Mouse (Mus musculus) liver, embryonic 14.5 days (tissue): ENCODE measurements around the gene Aldob. TPM values are rescaled to one million over a fixed set of nuclear protein-coding genes. Genes with fewer than 3 reads are reported as not detected.

ENCODE experiments used
- ATAC-seq: fragments of 200-750 bp; cut with Nextera tagmentation; 2 replicates; pipeline ENCODE4 v1.8.0; 2017; ENCODE audit warnings: moderate number of reproducible peaks, mild to moderate bottlenecking, moderate library complexity; ENCODE audit not compliant: insufficient read depth
- DNase-seq, 3 experiments: peaks; one replicate each; pipeline ENCODE4 v3.0.0-alpha.2; 2012 to 2013; ENCODE audit warnings: low read depth in 3 of 3, low spot score in 3 of 3
- H3K27ac ChIP-seq: fragments of 300-500 bp; sonication (generic); 2 replicates; pipeline ENCODE4 v1.5.1; 2014; ENCODE audit warnings: moderate library complexity, mild to moderate bottlenecking, control low read depth, inconsistent platforms
- H3K27me3 ChIP-seq: fragments of 300-500 bp; sonication (generic); 2 replicates; pipeline ENCODE4 v1.6.1; 2014; ENCODE audit warnings: mild to moderate bottlenecking, low read length, moderate library complexity; ENCODE audit not compliant: control insufficient read depth, insufficient read depth
- H3K36me3 ChIP-seq: fragments of 300-500 bp; sonication (generic); replicated peaks from 2 replicates; pipeline ENCODE4 v1.6.1; 2014; ENCODE audit warnings: low read depth; ENCODE audit not compliant: control insufficient read depth, insufficient read depth
- H3K4me1 ChIP-seq, 2 experiments: fragments of 200-500 bp in 1 of 2; fragments of 300-500 bp in 1 of 2; sonication (generic) in 1 of 2; replicated peaks; 2 replicates each; pipeline ENCODE4 v1.6.1; 2012 to 2014; ENCODE audit warnings: antibody characterized with exemption in 1 of 2, inconsistent platforms in 1 of 2, low read length in 1 of 2; ENCODE audit not compliant: control insufficient read depth in 2 of 2, insufficient read depth in 2 of 2
- H3K4me2 ChIP-seq: fragments of 300-500 bp; sonication (generic); 2 replicates; pipeline ENCODE4 v1.6.1; 2014; ENCODE audit warnings: low read depth, mild to moderate bottlenecking, control low read depth, moderate library complexity
- H3K4me3 ChIP-seq, 2 experiments: fragments of 200-500 bp in 1 of 2; fragments of 300-500 bp in 1 of 2; sonication (generic) in 1 of 2; 2 replicates each; pipeline ENCODE4 v1.5.1; 2012 to 2014; ENCODE audit warnings: low read depth in 2 of 2, low read length in 2 of 2, mild to moderate bottlenecking in 2 of 2, control low read depth in 1 of 2, inconsistent platforms in 1 of 2, moderate library complexity in 1 of 2; ENCODE audit not compliant: insufficient read depth in 1 of 2
- H3K9ac ChIP-seq: fragments of 300-500 bp; sonication (generic); replicated peaks from 2 replicates; pipeline ENCODE4 v1.6.1; 2014; ENCODE audit warnings: mild to moderate bottlenecking, control low read depth, moderate library complexity
- H3K9me3 ChIP-seq: fragments of 300-500 bp; sonication (generic); 2 replicates; pipeline ENCODE4 v1.6.1; 2016; ENCODE audit warnings: low read length, mixed read lengths; ENCODE audit not compliant: control insufficient read depth
- CTCF ChIP-seq: IDR thresholded peaks from 2 replicates; pipeline ENCODE4 v1.5.1; 2016; ENCODE audit warnings: antibody characterized with exemption, low read depth, control low read depth
- EP300 ChIP-seq: IDR thresholded peaks from 2 replicates; pipeline ENCODE4 v1.6.1; 2016; ENCODE audit warnings: antibody characterized with exemption, low read depth
- WGBS: fragments of 180-500 bp; shearing (Covaris S2); extraction: QIAGEN DNeasy Blood & Tissue Kit; methylation state at CpG from one replicate; pipeline ENCODE4 v1.1.7; 2014; ENCODE audit not compliant: insufficient replicate concordance; 5-methylcytosine and 5-hydroxymethylcytosine counted together
- polyA plus RNA-seq, 2 experiments: library from polyadenylated mRNA; depleted of rRNA in 1 of 2; stranded (reverse) in 1 of 2; unstranded in 1 of 2; fragments of >200 nt; fragmentation: Nextera tagmentation in 1 of 2; extraction: Ambion mirVana in 1 of 2; gene quantifications; 2 replicates each; pipeline versions ENCODE4 v1.2.1 to v1.2.3; 2012 to 2014

Aldob gene
- polyA plus RNA-seq (2012; rRNA removed) (88.5 and 103 TPM in 2 replicates), polyA plus RNA-seq (2014; fragmentation: Nextera tagmentation; extraction: Ambion mirVana) (240 and 257 TPM in 2 replicates)

DNA sequence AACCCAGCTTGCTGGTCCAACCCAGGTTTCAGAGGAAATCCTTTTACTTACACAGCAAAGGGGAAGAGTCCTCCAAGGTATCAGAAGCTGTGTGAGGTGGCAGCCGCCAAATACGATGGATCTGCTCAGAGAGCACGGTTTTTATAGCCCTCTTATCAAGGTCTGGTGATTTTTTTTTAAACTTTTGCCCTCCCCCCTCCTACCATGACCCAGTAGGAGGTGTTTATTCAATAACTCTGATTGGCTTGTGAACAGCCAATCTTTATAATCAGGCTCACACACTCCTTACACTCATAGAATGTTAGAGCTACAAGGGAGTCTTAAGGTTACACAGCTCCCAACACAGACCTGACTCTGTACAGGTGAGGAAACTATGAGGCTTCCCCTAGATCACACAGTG, at the start of gene Aldob:
Gene Aldob (minus strand): TSS at position 164 of the 400 bp plus-strand sequence.
- H3K9me3 ChIP-seq, result no peaks in the 10 kb centered on the region
- H3K4me1 ChIP-seq, result 0 out of 4 replicates have a peak, but pooled peaks cover 0 to 2% of the 10 kb centered on the region in 2 experiments
- WGBS, result 17% methylated on average over 3 of the region's 3 CpGs
- DNase-seq, result no peak
- H3K27me3 ChIP-seq, result no peaks in the 10 kb centered on the region
- peak within 1 kb of the TSS; percentile 49 for H3K4me2 ChIP-seq
- H3K36me3 ChIP-seq, result no peaks in the 10 kb centered on the region
- peak within 1 kb of the TSS; percentile 47 for H3K9ac ChIP-seq
- H3K27ac ChIP-seq, result no peak within 1 kb of the TSS
- TF ChIP-seq CTCF (no peak), EP300 (no peak)
- H3K4me3 ChIP-seq, result peak within 1 kb of the TSS; percentile 33 to 41
- peak; percentile 43 for ATAC-seq

DNA sequence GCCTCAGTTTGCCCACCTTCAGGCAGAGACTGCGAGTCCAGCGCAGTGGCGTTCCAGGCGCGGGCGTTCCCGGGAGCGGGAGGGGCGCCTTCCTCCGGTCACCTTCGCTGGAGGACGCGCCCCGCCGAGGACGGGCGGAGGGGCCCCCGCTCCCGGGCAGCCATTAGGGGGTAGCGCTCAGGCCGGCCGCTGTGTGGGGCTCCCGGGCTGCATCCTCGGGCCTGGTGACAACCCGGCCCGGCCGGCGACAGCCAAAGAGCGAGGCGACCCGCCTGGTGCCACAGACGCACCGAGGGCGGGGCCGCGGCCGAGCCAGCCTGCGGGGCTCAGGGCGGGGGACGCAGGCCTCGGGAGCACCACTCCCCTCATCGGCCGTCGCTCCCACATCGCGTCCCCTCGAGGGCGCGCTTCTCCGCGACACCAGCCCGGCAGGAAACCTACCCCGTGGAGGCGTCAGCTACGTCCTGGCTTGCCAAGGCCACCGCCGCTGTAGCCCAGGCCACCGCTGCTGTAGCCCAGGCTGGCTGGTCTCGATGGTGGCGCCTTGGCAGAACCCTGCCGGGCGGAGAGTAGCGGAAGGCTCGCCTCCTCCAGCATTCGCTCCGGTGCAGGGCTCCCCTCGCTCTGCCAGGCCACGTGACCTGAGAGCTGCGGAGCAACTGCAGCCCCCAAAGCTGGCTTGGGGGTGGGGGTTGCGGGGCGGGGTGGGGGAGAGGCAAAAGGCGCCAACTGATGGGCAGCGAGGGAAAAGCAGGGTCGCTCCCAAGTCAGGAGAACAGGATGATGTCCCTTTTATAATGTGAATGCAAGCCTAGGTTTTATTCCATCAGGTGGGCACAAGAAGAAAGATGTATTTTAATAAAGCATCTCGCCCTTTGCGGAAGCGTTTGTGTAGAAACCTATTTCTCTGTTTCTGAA, 48.1 kb upstream of the Aldob start, which contains the start of gene Tmem246:
Gene Tmem246 (minus strand): TSS at position 694 of the 918 bp plus-strand sequence.
- H3K4me2 ChIP-seq, result peak within 1 kb of the TSS; percentile 83
- peak within 1 kb of the TSS; percentile 76 to 78 for H3K4me3 ChIP-seq
- H3K9me3 ChIP-seq, result no peaks in the 10 kb centered on the region
- no peak within 1 kb of the TSS; the same call in 1 of the 2 replicates for H3K27ac ChIP-seq
- under 1% methylated on average over 76 of the region's 77 CpGs for WGBS
- H3K9ac ChIP-seq, result peak within 1 kb of the TSS; percentile 64
- H3K4me1 ChIP-seq, result peaks cover 0 to 8% of the 10 kb centered on the region in 2 experiments; a peak in 2 of 4 replicates
- no peak for TF ChIP-seq EP300
- TF ChIP-seq CTCF, result 0 out of 2 replicates have a peak, but pooled peaks have one; percentile 10
- H3K36me3 ChIP-seq, result no peaks in the 10 kb centered on the region
- H3K27me3 ChIP-seq, result no peaks in the 10 kb centered on the region
- peak in 2 of 3 experiments; percentile 38 to 47 for DNase-seq
- ATAC-seq, result peak; percentile 91

DNA sequence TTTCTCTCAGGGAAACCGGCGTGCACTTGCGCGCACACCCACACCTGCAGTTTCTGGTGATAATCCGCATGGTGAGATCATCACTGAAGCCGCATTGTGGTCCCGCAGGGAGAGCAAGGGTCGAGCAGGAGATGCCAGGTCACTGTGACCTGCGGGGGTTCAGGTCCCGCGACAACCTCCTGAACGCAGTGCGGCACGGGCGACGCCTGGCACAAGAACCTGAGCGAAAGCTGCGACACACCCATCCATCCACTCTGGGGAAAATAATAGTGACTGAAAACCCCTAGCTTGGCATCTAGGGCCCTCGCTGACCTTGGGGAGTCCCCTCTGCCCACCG, 47.5 kb upstream of the Aldob start:
- Histone ChIP-seq H3K4me2 (peak overlapping the region; percentile 83), H3K36me3 (no peaks in the 10 kb centered on the region), H3K4me1 (peaks cover 0 to 9% of the 10 kb centered on the region in 2 experiments; a peak in 2 of 4 replicates), H3K4me3 (peak overlapping the region; percentile 76 to 78), H3K9me3 (no peaks in the 10 kb centered on the region), H3K27me3 (no peaks in the 10 kb centered on the region), H3K9ac (peak overlapping the region; percentile 64), H3K27ac (no peak overlapping the region; the same call in 1 of the 2 replicates)
- TF ChIP-seq EP300, result no peak
- no peak for TF ChIP-seq CTCF
- DNase-seq (no peak), ATAC-seq (peak; percentile 57)
- WGBS, result 1% methylated on average over 20 of the region's 20 CpGs

DNA sequence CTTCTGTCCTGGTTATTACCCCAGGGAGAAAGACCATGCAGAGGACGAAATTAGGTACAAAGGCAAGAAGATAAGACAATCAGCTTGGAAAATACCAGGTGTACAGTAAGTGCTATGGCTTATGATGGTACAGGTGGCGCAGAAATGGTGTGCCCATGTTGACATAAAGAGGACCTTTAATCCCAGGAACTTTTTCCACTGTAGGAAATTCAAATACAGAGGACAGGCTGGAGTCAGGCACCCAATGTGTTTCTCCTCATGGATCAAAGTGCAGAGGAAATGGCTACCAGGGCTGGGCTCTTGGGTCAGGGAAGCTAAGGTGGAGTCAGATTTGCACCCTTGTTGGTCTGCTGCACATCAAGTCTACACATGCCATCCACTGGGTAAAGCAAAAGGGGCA, 40.8 kb upstream of the Aldob start:
- no peak overlapping the region for H3K9ac ChIP-seq
- H3K27me3 ChIP-seq, result no peaks in the 10 kb centered on the region
- WGBS, result 51% methylated on average over 2 of the region's 2 CpGs
- no peak overlapping the region for H3K27ac ChIP-seq
- H3K4me1 ChIP-seq, result peaks cover 0 to 14% of the 10 kb centered on the region in 2 experiments; a peak in 2 of 4 replicates
- DNase-seq, result no peak
- H3K9me3 ChIP-seq, result no peaks in the 10 kb centered on the region
- ATAC-seq, result no peak
- no peak for TF ChIP-seq CTCF
- TF ChIP-seq EP300, result no peak
- H3K4me3 ChIP-seq, result no peak overlapping the region
- no peak overlapping the region for H3K4me2 ChIP-seq
- no peaks in the 10 kb centered on the region for H3K36me3 ChIP-seq

DNA sequence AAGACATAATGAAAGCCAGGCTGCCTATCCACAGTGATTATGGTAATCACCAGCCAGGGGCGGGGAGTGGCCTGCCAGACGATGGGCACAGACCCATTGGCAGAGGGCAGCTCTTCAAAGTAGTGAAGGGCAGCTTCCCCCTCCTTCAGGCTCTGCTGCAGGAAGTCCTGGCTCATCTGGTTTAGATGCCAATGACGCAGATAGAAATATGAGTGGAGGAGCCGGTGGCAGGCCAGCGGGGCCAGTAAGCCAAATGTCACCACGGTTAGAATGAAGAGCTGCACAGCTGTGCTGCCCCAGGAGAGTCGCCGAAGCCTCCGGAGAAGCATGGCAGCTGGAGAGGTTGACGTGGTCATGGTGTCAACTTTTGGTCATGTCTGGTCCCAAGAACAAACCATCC, 37.5 kb upstream of the Aldob start:
- no peak overlapping the region for H3K4me2 ChIP-seq
- H3K27me3 ChIP-seq, result no peaks in the 10 kb centered on the region
- peaks cover 2 to 22% of the 10 kb centered on the region in 2 experiments; a peak in 2 of 4 replicates for H3K4me1 ChIP-seq
- WGBS, result 84% methylated on average over 10 of the region's 10 CpGs
- TF ChIP-seq EP300 (no peak), CTCF (no peak)
- H3K36me3 ChIP-seq, result no peaks in the 10 kb centered on the region
- H3K4me3 ChIP-seq, result no peak overlapping the region
- DNase-seq (no peak), ATAC-seq (no peak)
- no peak overlapping the region for H3K9ac ChIP-seq
- H3K27ac ChIP-seq, result no peak overlapping the region
- H3K9me3 ChIP-seq, result no peaks in the 10 kb centered on the region
